Mouse (Mus musculus) CD4-positive, CD25-positive, alpha-beta regulatory T cell, adult 4 months (primary cell): ENCODE measurements around the gene Blm. TPM values are rescaled to one million over a fixed set of nuclear protein-coding genes. Genes with fewer than 3 reads are reported as not detected.
A peak's percentile ranks its signal among the peaks of the same experiment; 100 is the strongest.

ENCODE experiments used
- ATAC-seq: one replicate; pipeline ENCODE4 v1.8.0; 2017
- polyA plus RNA-seq, 2 experiments: library from polyadenylated mRNA; unstranded; fragments of 100-300 nt; shearing (Covaris generic); gene quantifications; one replicate each; pipeline ENCODE4 v1.2.1; 2017

Blm gene
- polyA plus RNA-seq, 2 experiments from 2014 or later, result 6.1 to 8.8 TPM

DNA sequence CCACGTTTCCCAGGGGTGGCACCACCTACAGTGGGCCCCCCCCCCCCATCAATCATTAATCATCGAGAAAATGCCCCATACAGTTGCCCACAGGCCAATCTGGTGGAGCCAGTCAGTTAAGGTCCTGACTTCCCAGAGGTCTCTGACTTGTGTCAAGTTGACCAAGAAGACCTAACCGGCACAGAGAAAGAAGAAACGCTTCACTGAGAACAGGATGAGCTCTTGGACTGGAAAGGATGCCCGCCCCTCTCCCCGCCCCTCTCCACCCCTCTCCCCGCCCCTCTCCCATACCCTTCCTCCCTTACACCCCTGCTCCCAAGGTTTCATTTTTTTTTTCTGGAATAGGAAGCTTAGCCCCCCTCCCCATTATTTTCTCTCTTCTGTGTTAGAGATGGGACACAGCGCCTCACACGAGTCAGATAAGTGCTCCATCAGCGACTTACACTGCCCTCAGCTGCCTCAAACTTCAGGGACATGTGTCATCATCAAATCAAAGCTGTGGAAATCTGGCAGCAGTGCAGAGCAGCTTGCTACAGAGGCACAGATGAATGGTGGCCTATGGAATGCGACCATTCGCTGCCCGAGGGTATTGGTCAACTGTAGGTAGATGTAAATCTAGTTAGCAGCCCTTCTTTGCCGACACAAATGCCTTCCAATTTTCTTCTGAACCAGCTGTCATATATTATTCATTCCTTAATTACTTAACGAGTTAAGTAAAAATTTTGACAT, 95.7 kb downstream of the Blm start:
- ATAC-seq, result no peak

DNA sequence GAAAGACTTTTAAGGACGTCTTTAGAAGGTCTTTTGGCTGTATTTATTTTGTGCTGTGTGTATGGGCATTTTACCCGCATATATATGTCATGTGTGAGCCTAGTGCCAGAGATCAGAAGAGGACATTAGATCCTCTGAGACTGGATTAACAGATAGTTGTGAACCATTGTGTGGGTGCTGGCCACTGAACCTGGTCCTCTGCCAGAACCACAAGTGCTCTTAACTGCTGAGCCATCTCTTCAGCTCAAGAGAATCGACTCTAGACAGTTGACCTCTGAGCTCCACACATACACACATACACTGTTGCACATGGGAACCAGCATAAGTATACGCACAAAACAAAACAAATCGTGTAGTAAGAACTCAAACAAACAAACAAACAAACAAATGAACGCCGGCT, 98.3 kb downstream of the Blm start:
- no peak for ATAC-seq

DNA sequence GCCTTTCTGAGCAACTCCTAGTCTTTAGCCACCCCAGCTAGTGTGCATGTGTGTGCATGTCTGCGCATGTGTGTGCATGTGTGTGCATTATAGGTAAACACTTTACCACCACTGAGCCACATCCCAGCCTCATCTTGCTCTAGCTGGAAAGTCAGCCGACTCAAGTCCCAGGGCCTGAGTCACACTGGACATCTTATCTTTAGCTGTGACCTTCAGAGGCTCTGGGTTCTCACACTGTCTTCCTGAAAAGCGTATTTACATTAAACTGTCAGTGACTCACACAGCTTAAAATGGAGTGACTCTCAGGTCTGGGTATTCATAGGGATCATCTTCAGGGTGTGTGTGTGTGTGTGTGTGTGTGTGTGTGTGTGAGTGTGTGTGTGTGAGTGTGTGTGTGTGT, 99.3 kb downstream of the Blm start:
- ATAC-seq, result no peak

DNA sequence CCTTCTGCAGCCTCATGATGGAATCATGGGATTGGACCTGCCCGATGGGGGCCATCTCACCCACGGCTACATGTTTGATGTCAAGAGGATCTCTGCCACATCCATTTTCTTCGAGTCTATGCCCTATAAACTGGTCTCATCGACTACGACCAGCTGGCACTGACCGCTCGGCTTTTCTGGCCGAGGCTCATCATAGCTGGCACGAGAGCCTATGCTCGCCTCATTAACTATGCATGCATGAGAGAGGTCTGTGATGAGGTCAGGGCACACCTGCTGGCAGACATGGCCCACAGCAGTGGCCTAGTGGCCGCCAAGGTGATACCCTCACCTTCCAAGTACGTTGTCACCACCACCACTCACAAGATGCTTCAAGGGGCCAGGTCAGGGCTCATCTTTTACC, 105.3 kb downstream of the Blm start:
- ATAC-seq, result no peak

DNA sequence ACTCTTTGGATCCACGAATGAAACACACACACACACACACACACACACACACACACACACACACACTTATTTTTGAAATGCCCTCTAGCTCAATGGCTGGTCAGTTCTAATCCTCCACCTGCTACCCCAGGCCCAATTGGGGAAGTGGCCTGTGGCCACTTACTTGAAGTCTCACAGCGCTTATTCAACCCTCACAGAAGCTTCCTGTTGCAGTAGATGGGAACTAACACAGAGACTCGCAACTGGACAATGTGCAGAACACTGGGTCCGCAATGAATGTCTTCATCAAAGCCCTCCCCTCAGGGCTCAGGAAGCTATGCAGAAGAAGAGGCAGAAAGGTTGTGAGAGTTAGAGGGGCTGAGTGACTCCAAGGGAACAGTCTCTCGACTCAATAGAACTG, 107.2 kb downstream of the Blm start:
- ATAC-seq, result no peak

DNA sequence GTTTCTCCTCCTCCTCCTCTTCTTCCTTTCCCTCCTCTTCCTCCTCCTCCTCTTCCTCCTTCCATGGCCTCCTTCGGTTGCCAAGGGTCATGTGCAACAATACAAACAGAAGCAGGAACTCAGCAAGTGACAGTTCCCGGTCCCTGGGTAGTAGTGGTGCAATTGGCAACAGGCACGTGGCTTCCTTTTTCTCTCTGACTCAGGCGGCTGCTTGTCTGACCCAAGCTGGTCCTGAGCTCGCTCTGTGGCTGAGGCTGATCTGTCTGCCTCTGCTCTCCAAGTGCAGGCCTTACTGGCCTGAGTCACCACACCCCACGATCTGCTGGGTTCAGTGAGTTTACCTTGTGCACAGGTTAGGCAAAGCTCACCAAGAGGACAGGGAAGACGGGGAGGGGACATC, 108.6 kb downstream of the Blm start:
- ATAC-seq, result no peak

DNA sequence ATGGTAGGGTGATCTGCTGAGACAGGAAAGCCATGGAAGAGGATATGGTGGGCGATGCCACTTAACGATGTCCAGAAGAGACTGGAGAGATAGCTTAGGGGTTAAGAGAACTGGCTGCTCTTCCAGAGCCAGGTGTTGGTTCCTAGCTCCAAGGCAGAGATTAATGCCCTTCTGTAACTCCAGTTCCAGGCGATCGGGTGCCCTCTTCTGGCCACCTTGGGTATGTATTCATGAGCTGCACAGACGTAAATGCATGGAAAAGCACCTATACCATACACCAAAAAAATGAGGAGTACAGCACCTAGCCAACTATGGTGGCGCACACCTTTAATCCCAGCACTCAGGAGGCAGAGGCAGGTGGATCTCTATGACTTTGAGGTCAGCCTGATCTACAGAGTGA, 110.2 kb downstream of the Blm start:
- no peak for ATAC-seq

DNA sequence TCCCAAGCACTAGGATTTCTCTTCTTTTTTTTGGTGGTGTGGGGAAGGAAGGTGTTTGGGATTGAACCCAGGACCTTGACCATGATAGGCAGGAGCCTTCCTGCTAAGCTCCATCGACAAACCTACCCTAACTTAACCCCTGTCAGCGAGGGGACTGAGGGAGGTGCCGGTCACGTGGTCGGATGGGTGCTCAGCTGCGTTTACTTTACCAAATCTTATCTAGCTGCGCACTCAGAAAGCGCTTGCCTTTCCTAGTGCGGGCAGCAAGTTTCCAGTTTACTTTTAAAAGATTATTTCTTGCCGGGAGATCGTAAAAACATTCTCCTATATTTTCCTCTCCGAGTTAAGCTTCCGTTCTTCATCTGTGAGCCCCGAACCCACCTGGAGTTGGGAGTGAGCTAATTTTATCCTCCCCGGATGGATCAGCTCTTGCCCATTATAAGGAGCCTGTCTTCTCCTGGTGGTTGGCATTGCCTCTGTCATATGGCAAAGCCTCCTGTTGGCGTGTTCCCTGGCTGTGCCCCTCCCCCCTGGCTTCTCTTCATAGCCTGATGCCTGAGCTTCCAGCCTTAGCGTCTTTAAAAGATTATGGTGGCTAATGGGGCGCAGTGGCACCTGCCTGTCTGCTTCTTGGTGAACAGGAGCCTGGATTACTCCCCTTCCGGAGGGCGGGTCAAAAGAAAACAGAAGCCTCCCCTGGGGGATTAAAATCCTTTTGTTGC, 112.0 kb downstream of the Blm start:
- ATAC-seq, result peak; percentile 59

DNA sequence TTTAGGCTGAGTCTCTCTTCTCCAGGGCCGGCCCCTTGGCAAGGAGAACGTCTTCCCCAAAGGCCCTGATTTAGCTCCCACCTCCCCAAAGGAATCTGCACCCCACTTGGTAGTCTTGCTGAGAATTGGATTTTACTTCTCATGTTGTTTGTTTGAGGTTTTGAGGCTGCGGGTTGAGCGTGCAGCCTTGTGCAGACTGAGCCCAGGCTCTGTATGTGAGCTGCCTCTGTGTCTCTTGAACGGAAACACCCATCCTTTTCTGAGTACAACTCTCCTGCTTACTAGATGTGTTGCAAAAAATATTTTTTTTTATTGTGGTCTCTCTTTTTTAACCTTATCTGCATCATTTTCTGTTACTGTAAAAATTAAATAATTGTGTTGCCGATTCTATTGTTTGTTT, 113.3 kb downstream of the Blm start:
- peak; percentile 40 for ATAC-seq

DNA sequence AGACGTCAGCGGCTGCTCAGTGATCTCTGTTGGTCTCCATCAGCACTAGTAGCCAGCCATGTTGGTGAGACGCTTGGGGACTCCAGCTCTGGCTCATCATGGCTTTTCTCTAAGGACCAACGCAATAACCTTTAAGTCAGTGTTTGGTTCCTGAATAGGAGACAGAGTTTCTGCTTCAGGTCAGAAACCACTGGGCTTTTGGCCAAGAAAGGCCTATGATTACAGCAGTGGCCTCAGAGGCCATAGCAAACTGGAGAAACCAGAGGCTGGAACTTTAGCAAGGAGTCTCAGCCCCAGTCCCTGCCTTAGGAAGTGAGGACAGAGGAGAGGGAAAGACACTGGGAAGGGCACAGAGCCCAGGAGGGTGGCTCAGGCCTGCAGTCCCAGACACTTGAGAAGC, 114.3 kb downstream of the Blm start:
- no peak for ATAC-seq

DNA sequence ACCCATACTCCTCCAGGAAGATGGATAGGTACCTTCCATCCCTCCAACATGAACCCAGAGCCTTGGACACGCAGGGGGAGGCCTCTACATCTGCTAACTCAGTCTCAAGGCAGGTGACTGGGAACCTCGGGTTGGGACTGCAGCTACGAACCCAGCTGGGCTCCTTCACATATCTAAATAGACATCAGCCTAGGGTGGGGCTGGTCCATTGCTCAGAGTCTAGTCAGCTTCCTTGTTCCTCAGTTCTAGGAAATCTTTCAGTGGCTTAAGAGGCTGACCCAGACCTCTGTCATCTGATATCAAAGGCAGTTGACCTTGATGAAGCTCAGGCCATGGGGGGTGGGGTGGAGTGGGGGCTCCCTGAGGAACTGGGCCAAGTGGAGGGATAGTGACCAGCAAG, 115.6 kb downstream of the Blm start:
- ATAC-seq, result no peak

DNA sequence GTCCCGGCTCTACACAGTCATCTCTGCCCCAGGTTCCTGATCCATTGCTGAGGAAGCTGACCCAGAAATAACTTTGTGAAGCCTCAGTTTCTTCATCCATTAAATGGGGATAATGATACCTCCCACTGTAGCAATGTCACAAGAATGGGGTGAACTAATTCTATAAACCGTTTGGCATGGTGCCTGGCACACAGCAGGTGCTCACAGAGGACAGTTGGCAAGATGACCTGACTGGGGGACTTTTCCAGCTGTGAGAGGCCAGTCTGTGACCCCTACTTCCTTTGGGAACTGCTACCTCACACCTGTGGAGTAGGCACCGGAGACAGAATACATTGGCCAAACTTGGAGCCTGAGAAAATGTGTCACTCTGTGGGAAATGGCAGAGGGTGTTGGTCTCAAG, 116.9 kb downstream of the Blm start:
- ATAC-seq, result no peak

DNA sequence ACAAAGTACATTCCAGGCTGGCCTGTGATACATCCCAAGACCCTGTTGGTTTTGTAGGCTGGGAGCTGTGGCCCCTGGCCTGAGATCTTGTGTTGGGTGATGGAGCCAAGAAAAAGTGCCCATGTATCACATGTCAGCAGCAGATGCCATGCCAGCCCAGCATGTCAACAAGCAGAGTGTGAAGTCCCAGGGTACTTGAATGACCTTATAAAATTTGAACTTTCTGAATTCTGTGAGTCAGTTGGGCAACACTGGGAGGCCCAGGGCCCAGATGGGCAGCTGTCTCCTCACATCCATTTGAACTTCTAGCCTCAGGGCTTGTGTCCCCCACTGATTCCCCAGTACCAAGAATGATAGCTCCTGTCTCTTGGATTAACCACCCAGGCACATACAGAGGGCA, 117.3 kb downstream of the Blm start:
- ATAC-seq, result no peak

DNA sequence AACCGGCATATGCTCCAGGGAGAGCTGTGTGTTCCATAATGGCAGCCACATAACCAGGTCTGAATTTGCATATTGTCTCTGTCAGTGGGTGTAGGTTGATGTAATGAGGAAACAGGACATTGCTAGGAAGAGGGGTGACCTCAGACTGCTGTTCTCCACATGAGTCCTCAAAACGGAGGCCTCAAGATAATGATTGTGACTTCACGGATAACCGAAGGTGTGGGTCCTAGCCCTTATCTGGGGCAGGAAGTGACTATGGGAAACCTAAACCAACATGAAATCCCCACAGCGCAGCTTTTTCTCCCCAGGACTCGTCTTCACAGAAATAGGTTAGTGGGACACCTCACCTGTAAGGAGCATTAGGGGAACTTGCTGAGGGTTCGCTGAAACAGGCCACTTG, 118.0 kb downstream of the Blm start:
- peak; percentile 72 for ATAC-seq

DNA sequence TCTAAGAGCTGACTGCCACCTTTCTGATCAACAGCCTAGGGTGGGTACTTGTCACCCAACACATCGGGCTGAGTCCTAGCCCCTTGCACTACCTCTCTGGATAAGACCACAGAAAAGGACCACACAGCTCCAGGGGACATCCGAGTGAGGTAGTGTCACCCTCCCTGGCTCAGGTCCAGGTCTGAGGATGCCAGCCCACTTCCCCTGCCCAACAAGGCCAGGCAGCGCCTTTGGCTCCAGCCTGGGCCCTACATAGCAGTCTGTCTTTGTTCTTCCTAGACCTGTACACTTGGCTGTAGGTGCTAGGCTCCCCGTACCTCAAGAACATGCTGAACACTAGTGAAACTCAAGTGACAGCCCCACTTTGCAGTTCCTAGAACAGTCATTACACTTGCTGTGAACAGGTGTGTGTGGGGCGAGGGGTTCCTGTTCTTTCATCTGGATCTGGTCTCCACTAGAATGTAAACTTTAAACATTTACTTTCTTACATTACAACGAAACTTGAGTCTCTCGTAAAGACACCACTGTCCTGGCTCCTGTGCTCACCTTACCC, 120.5 kb downstream of the Blm start:
- peak; percentile 20 for ATAC-seq

DNA sequence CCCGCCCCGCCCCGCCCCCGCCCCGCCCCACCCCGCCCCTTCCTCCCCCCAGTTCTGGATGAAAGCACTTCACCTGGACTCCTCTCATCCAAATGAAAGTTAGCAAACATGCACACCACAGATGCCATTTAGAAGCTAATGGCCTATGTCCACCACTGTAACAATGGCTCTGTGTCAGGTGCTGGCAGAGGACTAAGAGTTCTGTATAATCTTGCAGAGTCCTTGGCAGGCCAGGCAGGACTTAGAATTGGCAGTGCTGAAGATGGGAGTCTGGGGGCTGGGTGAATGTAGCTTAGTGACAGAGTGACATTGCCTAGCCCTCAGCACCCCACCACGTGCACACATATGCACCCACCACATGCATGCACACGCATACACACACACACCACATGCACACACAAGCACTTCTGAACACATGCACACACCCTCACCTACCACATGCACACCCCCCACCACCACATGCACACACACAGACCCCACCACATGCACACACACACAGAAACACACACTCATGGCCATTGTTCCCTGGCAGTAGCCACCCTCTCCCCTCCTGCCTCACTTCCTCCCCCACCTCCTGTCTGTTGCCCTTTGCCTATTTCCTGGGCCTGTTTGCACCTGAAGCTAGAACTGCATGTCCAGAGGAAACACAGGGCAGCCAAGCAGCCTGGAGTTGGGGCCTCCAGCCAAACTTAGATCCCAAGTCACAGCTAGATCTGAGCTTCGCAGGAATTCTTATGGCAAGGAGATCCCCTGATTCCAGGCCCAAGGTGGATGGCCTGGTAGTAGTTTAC, 121.2 kb downstream of the Blm start:
- peak; percentile 37 for ATAC-seq

DNA sequence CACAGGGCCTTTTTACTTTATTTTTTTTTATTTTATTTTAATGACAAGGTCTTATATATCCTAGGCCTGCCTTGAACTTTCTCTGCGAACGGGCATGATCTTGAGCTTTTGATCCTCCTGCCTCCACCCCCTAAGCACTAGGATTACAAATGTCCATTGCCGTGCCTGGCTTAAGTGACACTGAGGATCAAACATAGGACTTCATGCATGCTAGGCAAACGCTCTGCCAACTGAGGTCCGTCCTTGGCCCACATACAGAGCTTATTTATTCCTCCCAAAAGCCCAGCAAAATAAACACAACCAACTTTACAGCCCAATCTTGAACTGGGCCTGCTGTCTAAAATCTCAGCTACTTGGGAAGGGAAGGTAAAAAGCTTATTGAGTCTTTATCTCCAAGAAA, 122.1 kb downstream of the Blm start:
- no peak for ATAC-seq

DNA sequence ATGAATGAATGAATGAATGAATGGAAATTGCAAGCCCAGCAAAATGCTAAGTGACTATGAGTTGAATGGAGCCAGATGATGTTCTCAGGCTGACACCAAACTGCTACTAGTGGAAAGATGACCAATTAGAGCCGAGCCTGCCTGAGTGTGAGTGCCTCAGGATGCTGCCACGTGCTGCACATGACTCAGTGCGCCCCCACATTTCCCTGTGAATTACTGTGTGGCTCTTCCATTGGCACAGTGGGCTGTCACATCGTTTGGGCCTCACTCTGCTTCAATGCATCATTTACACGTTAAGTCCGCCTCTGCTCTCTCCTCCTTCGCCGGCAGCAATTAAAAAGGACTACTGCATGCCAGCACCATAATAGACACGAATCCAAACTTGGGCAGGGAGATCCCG, 122.6 kb downstream of the Blm start:
- no peak for ATAC-seq

DNA sequence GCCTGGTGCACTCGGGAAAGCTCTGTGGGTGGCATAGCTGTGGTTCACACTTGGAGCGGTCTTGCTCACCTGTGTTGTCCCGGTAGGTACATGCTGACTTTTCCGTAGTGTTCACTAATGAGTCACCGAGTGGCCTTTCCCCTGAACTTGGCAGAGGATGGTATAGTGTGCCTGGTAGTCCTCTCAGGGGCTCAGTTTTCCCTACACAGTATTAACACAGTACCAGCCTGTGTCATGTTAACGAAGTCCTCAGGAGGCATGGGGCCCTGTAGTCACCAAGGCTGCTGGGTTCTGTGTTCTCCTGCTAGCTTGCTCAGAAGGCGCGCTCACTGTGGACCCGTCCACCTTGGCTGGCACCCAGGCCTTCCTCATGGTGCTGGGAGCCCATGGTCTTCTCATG, 124.5 kb downstream of the Blm start:
- no peak for ATAC-seq

DNA sequence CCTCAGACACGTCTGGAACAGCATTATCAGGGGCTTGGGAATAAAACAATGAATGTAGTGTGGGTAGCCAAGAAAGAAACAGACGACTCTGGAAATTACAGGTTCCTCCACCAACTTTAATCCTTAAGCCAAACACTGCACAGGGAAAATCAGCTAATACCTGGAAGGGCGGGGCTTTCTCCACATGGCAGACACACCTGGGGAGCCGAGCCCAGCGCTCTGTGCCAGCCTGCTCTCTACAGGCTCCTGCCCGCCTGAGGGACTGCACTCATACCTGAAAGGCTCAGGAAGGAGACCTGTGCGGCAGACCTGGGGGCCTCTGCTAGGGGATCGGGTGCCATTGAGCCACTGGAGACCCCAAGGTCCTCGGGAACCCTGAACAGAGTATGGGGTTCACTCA, 127.2 kb downstream of the Blm start:
- ATAC-seq, result no peak

DNA sequence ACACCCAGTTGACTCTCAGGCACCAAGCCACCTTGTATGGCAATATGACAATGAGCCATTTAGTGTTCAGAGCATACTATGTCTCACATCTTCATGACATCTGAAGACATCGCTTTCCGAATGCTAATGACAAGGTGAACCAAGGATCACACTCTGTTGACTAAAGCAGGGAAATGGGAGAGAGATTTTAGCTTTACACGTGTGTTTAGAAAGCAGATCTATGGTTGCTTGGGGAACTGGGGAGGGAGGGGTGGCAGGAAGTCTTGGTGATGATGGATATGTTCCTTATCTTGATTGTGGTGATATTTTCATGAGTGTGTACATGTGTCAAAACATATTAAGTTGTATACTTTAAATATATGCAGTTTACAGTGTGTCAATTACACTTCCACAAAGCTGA, 128.7 kb downstream of the Blm start:
- ATAC-seq, result no peak

DNA sequence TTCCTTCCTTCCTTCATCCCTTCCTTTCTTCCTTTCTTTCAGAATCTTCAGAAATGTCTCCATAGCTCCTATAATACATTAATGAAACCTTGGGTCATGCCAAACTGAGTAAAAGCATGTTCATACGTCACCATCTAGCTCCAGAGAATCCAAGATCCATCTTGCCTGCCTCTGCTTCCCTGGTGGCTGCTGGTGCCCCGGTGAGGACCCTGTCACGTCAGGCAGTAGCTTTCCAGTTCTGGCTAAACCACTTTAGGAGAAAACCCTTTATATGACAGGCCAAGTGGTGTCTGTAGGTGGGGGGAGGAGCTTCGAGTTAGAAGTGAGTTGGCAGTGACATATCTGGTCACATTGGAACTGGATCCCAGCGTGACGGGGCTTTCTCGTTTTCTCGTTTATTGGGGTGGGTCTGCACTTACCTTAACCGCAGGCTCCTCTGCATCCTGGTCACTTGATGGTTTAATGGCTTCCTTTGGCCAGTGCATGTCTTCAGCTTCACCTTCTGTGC, 129.7 kb downstream of the Blm start, which contains the start of gene Furin:
Gene Furin (minus strand): TSS at position 249 of the 508 bp plus-strand sequence.
- no peak for ATAC-seq
